Mouse (Mus musculus): ENCODE measurements at regions not wholly inside any gene's neighbourhood (a gene's known extent, or its start where the extent isn't known, plus 50 kb on each side); places are given as distances from the start of the nearest gene placed in this dataset.

DNA sequence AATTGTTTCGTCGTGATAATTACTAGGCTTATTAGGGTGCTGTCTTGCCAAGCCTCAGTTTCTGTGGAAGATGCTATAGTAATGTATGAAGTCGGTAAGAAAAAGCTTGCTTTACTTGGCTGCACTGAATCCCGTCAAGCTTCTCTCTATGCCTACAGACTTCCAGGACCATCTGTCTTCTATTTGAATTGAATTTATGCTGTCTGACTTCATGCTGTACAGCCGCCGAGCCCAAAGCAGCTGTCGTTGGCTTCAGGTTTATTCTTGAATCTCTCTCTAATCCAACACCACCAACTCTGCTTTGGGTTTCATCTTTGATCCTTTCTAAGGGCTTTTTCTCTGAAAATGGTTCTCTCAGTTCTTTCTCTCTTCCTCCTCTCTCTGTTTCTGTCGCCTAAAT is 227.4 kb upstream of the Cnr1 start:
- no peak for DNase-seq

DNA sequence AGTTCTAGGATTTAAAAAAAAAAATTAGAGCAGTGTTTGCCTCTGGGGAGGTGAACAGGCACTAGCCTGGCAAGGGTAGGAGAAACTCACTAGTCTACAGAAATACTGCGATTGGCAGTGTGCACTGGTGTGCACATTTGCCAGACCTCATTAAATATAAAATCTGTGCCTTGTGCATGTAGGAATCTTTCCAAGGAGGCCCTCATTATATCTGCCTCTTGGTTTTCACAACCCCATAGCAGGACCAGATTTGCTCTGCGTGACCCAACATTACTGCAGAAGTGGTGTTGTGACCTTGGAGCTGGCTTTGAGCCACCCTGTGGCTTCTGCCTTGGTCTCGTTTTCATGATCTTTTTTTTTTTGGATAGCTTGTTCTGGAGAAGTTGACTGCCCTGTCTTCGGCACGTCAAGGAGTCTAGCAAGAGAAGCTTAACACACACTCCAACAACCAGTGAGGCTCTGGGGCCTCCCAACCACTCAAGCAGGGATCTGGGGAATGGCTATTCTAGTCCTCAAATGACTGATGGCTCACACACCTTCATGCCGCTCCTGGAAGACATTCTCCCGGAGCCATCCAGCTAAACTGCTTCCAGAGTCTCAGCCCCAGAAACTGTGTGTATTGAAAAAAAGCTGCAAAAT is 222.2 kb upstream of the Cnr1 start:
- no peak for DNase-seq

DNA sequence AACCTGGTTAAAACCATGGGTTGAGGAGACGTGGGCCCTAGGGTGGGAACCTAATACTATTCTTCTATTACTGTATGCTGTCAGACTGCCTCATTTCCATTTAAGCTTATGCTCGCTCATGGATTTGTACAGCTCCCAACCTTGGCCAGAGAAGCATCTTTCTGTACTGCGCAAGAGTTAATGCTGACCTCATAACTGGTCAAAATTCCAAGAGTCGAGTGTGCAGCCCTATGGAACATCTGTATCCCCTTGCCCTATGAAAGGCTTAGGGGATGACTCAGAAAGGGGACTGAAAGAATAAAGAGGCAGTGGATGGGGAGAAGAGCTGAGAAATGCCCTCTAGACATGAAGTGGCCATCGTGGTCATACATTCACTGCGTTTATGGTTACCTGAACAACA is 218.7 kb upstream of the Cnr1 start:
- DNase-seq = no peak

DNA sequence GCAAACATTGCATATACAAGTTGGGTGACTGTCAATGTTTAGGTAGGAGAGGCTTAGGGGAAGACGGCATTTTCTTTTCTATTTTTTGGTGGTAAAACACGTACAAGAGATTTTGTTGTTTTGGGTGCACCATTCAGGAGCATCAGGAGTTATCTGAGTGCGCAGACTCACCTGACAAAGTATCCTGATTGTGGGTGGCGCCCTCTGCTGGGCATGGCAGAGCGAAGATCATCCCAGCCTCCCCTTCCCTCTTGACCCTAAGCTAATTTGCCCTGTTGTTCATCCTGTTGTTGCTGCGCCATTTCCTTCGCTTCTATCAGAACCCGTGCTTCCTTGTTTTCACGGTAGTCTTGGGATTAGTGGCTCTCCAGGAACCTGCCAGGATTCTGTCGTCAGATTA is 217.6 kb upstream of the Cnr1 start:
- peak; percentile 13 for DNase-seq

DNA sequence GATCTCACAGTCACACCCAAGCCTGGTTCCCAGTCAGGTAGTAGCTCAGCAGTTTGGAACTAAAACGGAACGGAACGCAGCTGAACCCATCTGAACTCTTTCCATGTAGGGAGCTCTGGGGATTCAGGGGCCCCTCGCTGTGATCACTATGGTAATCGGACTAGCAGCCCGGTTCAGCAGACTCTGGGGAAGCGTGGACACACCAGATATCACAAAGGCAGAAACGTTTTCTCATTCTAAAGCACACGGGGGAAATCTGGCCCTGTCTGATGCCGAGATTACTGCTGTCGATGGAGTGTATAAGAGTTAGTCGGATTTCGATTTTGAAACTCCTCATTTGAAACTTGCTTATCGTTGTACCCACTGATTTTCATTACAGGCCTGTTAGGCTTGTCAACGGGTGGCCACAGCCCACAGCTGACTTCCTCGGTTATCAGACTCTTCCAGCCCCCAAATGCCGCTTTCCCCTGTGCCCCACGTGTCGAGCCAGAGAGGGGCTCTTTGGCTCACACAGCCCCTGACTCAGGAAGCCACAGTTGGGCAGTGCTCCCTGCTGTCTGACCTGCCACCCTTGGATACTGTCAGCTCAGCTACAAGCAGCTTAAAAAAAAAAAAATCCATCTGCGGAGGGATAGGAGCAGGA is 207.8 kb upstream of the Cnr1 start:
- DNase-seq = no peak

DNA sequence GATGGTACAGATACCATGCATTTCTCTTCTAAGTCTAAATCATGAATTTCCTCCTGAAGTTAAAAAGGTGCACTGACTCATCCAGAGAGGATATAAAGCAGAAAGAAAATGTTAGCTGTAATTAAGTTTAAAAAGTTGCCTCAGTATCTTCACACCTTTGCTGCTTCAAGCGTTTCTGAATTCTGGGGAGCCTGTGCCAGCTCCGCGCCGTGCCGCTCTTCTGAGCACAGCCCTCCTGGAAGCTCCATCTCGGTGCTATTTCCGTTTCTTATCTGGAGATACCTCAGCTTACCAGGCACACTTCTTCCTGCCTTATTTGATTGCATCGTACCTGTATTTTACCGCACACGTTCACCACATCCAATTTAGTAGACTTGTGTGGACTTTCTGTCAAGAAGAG is 203.4 kb upstream of the Cnr1 start:
- no peak for DNase-seq

DNA sequence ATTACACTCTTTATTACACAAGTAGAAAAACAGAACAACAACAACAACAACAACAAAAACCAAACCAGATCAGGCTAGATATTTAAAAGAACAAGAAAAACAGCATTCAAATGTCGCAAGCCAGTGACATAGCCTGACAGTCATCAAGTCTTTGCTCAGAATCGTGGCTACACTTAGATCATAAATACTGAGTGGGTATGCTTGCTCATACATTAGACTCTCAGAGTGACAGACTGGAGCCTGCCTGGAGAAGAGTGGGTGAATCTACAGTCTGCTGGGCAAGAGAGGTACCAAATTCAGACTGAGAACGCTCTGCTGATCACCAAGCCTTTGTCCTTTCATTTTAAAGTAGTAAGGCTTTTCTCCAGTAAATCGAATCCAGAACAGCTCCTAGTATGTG is 202.4 kb upstream of the Cnr1 start:
- no peak for DNase-seq

DNA sequence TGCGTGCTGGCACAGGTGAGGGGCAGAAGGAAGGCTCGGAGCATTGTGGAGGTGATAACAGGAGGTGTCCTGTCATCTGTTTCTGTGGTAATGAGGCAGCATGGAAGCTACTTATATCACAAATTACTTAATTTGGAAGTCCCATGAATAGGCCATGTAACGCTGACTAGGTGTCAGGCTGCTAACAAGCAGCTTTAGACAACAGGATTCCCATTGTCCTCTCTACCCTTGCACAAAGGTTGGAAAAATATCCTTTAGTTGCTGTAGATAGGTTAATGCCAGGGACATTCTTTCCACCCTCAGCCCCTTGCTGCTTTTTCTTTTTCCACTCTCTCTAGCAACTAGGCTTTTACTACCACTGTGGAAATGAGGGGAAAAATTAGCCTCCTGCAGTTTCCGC is 192.6 kb upstream of the Cnr1 start:
- no peak for DNase-seq

DNA sequence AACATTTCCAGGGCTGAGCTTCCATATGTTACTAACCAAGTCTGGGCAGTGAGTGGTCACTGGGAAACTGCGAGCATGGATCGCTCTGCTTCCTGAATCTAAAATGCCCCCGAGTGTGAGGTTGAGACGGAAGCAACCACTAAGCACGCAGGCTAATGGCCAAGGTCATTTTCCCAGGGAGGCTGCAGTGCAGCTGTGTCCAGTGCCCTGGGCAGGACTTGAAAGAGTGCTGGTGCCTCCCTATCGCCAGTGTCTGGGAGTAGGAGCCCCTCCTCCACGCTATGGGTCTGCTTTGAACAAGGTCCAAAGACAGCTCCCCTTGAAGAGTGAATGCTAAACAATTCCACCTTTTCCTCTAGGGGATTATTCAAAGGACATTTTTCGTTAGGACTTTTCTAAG is 189.5 kb upstream of the Cnr1 start:
- peak; percentile 19 for DNase-seq

DNA sequence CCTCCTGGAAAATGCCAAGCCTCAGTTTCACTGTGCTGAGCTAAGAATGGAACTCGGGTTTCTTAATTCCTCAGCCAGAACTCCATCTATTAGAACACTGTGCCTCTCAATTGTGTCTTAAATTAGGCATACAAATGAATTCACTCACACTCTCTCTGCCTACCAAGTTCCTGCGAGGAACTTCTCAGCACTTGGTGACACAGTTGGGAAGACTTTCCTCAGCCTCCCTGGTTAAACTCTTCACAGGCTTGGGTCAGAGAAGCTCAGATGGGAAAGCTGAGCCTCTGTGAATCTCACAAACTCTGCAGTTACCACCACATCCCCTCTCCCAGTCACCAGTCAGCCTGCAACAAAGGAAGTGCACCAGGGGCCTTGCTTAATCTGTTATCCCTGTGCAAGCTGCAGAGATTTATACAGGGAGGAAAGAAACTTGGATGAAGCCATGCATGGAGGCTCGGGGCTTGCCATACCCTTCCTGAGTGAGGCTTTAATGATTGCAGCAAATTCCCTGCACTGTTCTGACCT is 188.9 kb upstream of the Cnr1 start:
- DNase-seq = no peak

DNA sequence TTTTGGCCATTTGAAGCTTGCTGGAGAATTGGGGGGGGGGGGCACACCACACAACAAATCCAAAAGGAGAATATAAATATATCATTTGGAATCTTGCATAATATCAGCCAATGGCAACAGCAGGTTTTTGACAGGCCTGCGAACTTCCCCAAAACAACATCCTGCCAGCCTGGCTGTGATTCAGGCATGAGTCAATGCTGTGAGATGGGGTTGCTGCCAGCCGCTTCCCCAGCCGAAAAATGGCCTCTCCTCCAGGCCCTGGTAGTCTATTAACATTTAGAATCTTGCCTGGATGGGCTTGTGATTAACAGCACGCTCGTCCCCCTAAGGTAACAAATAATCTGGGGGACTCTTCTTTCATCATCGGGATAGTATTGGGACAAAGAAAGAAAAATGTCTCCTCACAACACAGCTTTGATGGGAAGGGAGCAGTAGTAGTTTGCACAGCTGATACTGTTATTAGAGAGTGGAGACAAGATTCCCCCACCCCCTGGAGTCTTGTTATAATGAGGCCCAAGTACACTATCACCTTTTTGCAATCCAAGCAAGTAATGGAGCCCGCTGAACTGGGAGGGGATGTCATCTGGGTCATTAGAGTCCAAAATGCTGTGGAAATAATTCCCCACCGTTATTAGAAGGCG is 188.2 kb upstream of the Cnr1 start:
- DNase-seq = peak; percentile 38

DNA sequence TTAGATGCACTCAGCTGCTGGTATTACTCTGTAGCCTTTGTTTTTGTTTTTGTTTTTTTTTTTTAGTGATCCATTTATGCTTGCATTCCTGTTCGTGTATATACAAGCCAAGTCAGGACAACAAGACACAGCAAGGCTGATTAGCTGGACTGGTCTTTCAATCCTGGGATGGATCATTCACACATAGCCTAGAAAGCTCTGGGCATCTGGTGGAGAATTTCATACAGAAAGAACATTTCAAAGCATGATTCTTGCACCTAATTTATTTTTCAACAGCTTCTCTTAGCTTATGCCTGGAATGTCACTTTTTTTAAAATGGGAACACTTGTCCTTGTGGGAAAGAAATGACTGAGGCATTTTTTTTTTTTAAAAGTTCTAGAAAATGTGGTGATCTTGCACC is 187.1 kb upstream of the Cnr1 start:
- no peak for DNase-seq

DNA sequence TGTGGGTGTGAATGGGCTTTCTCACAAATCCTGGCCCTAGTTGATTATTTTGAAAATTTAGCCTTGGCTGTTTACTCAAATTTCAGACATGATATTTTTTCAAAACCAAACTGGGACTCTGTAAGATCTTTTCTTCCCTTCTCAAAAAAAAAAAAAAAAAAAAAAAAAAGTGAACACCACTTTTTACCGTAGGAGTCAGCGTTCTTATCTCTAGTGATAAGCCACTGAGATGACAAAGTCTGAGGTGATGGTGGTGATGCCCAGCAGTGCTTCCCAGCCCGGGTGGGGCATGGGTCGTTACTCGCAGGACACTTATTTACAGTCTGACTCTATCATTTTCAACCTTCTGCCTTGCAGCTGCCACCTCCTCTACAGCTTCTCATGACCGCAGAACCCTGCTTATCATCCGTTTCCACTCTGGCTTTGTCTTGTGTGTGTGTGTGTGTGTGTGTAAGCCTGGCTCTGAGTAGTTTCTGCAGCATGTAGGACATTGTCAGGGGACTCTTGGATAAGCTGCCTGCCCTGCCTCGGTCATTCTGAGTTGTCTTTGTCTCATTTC is 186.5 kb upstream of the Cnr1 start:
- no peak for DNase-seq

DNA sequence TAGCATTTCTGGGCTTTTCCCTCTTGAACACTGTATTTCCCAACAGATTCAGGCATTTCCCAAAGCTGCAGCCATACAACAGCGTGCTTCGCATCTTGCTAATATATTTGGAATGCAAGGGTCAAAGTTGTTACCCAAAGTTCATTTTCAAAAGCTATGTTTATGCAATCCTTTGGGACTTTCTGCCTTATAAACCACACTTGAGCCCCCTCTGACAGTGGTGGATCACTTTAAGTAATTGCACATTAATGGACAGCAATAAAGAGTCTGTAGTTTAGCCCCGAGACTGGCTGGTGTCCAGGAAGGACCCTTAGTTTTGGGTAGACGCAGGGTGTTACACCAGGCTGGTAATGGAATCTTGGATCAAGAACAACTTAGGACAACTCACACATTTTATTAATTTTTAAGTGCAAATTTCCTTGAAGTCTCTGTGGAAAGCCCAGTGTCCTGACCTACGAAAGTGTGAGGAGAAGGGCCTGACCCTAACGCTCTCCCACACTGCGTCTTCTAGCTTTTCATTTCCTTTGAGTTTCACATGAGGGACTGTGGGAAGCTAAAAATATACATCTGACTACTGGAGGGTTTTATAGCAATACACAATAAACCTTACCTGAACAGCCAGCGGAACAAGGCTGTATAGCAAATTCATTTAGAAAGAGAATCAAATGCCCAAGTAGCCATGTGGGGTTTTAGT is 185.0 kb upstream of the Cnr1 start:
- no peak for DNase-seq

DNA sequence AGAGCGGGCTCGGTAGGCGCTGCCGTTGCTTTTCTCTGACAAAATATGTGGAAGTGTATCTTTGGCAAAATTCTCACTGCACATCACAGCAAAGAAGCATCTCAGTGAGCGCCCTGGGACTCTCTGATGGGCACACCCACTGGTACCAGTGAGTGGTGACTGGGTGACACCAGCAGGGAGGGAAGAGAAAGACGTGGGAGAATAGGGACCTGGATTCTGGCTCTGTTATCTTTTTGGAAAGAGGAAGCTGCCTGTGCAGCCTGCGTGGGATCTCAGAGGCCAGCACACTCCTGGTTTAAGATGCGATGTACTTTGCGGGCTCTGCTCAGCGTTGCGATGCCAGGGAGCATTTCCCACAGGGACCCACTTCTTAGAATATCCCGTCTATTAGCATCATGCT is 183.4 kb upstream of the Cnr1 start:
- no peak for DNase-seq

DNA sequence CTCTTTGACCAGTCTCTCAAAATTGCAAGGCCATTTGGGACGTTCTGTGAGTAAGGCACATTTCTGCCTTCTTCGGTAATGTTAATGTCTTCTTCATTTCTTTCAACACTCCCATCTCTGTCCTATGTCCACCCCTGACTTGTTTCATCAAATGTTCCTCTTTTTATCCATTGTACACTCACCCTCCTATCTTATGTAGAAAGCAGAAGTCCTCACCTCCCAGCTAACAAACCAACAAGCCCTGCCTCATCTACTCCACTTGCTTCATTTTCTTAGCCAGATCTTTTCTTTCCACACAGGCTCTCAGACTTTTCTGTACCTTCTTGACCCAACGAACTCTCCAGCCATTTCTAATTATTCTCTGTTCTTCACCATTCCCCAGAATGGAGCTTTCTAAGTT is 179.2 kb upstream of the Cnr1 start:
- no peak for DNase-seq

DNA sequence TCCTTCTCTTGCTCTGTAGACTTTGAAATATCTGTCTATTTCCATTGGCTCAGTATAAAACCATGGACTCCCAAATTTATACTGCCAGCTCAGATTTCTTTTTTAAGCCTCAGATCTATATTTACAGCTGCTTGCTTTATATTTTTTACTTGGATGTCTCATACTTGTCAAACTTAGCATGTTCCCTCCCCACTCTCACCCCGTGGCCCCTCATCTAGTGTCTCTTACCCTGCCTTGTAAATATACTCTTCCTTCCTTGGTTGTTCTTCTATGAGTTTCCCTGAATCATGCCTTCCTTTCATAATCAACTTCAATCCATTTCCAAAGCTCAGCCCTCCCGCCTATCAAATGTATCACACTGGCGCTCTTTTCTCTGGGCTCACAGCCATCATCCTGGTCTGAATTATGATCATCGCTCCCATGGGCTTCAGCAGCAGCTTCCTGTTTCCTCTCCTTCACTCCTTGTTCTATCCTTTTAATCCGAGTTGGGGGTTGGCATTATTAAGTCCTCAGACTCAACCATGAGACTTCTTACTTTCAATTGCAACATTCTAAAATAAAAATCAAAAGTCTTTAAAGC is 177.0 kb upstream of the Cnr1 start:
- peak; percentile 10 for DNase-seq

DNA sequence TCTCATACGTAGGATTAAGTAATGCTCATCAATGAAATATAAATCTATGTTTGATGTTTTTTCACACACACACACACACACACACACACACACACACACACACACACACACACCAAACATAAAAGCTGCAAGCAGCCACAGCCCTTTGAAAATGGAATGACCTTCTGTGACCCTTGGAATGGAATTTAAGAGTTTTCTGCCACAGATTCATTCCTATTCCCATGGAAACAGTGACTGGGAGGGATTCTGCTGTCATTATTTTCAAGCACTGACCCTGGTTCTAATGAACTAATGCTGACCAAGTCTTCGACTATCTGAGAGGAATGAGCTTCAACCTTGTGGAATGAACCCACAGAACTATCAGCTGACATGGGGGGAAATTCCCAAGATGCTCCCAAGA is 156.7 kb upstream of the Cnr1 start:
- DNase-seq = no peak

DNA sequence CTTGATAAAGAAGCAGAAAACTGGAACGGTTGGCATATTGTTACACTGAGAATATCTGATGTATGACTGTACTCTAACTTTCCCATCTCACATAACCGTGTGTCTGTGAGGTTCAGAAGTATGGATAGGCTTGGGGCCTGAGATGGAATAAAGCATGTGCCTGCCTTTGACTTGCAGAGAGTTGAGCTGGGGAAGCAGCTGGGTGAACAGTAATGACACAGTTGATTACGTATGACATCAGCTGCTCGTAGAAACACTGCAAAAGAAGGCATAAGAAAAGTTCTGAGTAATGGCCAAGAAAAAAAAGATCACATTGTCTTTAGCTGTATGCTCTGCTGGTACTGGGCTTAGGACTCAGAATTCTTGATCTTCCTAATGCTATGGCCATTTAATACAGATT is 138.4 kb upstream of the Cnr1 start:
- DNase-seq = no peak

DNA sequence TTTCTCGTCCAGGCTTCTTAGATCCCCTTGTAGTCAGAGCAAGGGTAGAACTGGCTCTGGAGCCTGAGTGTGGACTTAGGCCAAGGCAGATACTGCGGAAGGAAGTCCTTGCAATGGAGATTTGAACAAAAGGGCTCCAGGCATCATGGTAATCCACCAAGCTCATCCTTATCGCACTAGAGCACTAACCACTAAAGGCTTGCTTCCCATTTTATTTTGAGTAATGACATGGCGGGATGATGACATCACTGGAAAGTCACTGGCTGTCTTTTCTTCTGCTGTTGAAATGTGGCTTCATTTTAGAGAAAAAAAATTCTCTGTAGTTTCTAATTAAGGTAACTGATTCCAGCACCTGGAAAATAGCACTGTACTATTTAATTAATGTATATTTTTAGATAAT is 137.4 kb upstream of the Cnr1 start:
- no peak for DNase-seq

DNA sequence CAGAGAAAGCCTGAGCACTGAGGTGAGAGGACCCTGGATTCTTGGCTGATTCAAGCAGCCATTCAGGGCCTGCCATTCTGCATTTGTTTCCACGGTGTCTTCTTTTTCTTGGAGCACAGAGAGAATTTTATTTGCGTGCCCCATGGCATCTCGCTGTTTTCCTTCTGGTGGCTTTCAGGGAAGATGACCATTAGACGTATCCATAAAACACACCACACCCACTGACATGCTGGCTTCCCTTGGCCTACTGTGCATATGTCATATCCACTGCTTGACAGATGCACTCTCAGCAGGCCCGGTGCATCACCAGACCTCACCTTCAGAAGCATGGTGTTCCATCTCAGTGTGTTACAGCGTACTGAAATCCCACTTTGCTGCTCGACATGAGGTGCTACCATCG is 131.0 kb upstream of the Cnr1 start:
- no peak for DNase-seq

DNA sequence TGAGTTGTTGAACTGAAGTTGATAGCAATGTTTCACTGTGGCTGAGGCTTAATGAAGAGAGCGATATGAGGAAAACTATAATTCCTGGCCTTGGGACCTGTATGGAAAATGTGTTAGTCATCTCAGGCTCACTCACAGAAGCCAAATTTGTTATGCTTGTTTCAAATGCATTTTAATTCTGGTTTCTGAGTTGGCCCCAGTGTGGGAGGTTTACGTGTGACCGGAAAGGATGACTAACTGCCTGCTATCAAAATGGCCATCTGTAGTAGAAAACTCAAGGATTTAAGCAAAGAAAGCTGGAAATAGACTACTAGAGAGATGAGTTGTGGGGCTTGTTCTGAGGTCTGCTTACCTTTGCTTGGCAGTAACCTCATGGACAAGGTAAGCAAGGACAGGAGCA is 128.9 kb upstream of the Cnr1 start:
- DNase-seq = no peak

DNA sequence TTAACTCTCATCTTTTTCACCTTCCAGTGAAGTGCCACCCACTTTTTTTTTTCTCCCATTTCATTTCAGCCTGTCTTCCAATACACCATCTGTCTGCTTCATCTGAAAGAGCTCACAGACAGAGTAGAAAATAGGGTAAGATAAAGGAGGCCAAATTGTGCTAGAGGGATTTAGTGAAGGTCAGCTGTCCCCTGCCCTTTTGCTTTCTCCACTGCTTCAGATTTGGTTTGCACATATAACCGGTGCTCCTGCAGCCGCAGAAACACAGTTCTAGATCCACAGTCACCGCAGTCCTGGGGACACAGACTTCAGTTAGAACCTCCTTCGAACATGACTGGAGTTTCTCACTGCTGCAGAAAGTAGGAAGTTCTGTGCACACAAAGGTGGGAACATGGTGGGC is 126.4 kb upstream of the Cnr1 start:
- DNase-seq = no peak

Measured in gastrocnemius, postnatal 10 days (tissue).